Mouse (Mus musculus): ENCODE measurements around the gene Txlnb.
A peak's percentile ranks its signal among the peaks of the same experiment; 100 is the strongest.

Gene Txlnb

DNA sequence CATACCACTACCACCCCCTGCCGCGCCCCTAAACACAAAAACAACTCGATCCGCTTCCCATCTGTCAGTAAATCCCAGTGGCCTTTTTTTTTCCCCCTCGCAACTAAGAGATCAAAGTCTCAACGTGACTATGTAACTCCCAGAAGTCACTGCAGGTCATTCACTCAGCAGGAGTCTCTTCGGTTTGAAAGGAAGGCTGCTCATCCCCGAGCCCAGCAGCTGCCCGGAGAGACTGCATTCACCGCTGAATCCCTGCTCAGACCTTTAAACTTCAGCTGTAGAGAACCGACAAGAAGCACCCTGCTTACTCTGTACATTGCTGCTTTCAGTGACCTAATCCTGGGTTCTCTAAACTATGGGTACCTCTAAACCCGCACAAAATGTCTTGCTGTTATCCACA is 31.4 kb downstream of the Txlnb start:
- DNase-seq = no peak

DNA sequence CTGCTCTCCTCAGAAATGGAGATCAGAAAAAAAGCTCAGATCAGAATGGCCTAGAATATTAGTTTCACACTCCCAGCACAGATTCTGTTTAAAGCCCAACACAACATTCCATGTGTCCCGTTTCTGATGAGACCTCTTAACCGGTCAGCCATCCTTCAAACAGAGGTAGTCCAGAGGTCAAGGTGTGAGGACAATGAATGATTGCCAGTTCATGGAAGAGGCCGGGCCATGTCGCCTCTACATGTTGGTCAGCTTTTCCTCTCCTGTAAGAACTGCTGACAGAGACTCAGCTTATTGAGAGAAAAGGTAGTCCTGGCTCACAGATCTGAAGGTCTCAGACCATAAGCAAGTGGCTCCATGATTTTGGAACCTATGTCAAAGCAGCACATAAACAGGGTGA is 33.2 kb downstream of the Txlnb start:
- DNase-seq = no peak

DNA sequence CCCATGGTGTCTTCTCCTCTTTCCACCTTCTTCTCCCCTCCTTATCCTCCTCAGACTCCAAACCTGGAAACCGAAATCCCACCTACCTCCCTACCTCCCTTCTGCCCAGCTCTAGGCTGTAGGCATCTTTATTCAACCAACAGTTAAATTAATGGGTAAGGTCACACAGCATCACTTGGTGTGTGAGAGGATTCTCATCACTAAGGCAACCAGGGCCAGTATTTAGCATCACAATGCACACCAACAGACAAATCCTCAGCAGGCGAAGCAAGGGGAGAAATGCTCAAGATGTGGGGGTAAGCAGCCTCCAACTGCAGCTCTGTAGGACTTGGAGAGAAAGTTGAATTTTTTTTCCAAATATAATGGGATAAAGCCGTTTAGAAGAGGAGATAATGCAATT is 35.0 kb downstream of the Txlnb start:
- no peak for DNase-seq

DNA sequence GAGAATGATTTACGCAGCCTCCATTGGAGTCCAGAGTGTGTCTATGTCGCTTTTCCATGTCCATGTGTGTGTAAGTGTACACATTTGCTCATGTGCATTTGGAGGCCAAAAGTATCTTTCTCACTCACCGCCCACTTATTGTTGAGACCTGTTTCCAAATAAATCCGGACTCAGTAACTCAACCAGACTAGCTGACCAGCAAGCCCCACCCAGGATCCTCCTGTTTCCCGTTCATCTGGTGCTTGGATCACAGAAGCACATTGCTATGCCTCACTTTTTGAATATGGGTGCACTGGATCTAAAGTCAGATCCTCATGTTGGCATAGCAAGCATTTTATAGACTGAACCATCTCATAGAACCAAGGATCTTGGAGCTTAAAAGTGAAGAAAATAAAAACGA is 39.0 kb downstream of the Txlnb start:
- no peak for DNase-seq

DNA sequence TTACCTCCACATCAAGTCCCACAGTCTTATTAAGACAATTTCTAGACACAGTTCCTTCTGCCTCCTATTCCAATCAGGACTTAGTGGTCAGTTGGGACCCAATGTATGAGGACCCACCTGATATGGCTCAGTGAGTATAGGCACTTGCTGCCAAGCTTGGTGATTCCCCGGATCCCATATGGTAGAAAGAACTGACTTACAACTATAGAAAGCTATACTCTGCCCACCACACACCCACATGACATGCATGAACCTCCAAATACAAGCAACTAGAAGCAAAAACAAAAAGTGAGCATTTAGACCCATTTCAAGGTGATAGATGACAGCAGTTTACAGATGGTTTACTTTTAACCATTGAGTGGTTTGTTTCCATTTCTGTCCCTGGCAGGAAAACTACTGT is 40.2 kb downstream of the Txlnb start:
- DNase-seq = no peak

DNA sequence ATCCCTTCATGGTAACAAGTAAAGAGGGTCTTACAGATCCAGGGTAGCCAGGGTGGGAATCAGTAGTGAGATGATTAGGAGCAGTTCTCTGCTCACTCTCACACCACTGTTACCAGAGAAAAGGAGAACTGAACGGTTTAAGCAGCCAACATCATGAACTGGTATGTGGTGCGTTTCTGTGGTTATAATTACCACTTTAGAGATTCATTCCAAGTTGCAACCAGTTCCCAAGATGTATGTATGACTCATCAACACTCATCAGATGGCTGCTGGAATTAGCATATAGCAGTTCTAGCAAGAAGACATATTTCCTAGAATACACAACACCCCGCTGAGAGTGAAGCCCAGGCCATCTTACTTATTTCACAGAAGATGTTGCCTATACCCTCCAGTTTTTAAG is 46.0 kb downstream of the Txlnb start:
- no peak for DNase-seq

DNA sequence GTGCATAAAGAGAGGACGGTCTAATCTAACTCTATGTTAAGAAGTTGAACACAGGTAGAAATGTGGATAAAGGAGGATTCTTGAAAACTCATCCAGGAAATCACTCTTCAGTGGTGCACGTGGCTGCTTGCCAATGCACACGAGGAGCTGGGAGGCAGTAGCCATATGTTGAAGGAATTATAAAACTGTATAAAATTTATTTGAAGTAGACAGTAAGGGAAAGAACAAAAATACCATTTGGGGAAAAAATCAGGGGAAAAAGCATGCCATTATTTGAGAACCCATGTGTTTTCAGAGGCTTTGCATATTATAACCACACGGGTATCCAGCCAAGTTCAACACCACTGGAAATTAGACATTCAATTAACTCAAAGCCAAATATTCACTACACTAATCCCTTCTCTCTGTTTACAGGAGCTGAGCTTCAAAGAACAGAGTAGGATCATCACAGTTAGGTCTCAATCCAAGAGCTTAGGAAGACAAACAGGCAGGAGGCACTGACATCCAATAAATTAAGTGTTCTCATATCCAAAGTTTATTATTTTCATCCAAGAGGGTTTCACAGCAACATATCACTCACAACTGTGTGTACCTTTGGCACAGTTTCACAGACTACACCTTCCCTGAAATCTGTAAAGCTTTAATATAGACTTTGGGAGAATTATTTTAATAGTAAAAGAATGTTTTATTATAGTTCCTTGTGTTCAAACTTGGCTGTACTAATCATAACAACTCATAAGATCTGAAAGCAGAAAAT is 48.9 kb downstream of the Txlnb start:
- no peak for DNase-seq

DNA sequence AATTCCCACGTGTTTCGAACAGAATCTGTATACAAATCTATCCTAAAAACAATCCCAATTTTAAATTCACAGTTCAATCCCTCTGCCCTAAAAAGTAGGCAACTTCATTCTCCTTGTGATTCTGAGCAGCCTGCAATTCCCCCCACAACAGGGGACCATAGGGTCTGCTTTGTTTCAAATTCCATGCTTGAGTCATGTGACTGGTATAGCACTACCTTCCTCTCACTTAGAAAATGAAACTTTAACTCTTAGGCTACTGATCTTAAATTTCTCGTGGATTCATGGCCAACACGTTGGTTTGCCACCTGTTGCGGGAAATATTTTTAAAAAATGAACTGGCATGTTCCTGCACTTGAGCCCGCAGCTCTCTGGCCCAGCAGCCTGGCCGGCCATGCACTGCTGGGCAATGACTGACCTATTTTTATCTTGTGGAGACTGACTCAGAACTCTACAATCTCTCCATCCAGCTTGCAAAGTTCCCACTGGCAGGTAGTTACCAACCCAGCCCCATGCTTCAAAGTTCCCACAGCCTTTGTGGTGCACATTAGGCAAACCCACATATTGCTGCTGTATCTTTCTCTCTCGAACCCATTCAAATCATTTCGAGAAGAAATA is 61.7 kb downstream of the Txlnb start:
- no peak for DNase-seq

DNA sequence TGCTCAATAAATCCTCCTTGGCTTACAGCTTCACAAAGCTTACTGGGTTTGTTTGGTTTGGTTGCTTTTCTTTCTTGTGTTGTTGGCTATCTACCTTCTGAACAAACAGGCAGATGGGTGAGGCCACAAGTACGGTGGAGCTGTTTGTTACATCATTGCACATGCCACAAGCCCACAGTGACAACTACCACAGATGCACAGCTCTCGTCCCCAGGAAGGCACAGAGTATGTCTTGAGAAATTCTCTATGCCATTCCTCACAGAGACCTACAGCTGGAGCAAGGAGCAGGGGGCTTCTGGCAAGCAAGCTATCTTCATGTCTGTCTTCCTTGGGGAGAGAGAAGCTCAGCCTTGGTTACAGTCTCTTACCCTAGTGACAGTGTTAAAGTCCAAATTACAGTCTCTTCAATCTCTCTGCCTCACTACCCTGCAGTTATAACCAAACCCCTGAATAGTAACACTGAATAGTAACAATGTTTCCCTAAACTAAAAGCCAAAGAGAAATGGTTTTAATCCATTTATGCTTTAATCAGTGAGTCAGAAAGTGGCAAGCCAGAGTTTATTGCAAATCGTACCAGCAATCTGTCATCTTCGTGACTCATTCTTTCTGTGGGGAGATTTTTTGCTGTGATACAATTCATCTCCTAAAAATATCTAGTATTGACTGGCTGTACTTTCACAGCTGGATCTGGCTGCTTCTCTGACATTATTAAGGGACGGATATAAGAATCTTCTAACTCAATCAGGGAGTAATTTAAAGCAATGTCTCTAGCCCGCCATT is 64.9 kb downstream of the Txlnb start:
- DNase-seq = no peak

DNA sequence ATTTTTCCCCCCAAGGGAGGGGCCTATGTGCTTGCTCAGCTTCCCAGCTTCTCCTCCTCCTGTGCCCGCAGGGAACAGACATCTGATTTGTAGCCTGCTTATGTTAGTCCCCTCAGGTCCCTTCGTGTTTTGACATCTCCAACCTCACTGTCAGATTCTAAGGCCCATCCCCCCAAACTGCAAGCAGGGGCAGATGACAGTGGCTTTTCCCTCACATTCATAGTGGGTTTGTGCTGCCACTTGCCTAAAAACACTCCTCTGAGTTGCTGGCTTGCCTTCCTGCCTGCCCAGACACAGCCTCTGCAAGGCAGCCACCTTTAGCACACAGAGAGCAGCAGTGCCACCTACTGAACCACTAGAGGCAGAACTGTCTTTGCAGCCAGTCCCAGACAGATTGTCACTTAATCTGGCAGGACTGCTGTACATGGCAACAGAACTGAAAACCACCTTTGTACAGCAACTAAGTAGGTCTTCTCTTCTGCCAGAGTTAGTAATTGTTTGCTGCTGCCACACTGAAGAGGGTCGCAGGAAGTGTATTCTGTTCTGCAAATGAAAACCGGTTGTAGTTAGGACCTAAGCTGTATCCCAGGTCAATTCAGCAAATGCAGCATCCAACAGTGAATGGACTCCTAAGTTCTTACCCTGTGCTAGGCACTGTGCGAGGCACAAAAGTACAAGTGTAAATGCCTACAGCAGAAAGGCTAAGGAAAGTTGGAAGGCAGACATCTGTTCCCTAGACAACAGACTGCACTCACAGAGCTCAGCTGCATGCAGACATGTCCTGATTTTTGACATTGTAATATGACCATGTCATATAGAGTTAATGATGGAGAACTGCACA is 74.0 kb downstream of the Txlnb start:
- peak; percentile 41 for DNase-seq

DNA sequence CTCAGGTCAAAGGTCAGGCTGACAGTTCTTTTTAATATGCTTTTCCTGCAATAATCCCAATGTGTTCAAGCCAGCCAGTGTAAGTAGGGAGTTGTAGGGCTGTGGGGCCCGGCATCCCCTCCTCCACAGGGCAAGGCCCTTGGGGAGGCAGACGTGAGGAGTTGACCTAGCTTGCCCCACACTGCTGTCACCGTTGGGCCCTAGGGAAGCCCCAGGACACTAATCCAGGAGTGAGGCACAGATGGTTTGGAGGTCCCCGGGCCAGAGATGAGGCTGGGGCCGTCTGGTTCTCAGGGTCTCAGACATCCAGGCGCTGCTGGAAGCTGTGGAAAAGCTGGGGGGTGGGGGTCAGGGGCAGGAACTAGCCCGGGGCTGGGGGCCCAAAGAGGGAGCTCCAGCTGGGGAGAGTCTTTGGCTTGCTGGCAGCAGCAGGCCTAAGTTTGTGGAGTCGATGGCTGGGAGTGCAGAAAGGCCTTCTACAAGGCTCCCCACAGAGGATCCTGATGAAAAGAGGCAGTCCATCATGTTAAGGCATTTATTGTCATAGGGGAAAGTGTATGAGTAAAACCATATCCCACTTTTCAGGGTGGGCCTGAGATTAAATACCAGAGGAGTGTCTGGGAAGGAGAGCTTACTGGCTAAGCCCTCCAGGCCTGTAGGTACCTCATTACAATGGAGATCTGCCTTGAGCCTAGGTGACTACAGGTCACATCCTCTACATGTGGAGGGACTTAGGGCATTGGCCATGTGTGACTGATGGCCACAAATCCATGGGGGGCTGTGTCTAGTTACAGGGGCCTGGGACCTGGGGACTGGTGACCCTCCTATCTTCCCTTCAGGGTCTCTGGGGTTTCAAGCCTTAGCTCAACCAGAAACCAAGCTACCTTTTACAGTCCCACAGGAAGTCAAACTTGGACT is 82.2 kb downstream of the Txlnb start:
- no peak for DNase-seq

DNA sequence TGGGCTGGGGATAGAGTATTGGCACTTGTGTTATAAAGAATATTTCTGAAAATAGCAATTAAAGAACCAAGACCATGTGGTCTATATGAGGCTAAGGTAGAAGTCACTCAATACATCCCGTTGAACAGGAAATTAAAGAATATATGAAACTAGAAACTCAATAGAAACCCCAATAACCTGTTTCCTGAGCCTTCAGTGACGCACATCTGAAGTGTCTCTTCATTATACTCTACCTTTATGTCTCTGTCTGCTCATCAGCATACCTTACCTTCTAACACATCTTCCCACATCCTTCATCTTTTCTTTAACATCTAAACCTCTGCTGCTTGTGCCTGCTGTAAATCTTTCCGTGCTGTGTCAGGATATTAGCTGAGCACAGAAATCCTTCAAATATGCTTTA is 84.0 kb downstream of the Txlnb start:
- DNase-seq = no peak

DNA sequence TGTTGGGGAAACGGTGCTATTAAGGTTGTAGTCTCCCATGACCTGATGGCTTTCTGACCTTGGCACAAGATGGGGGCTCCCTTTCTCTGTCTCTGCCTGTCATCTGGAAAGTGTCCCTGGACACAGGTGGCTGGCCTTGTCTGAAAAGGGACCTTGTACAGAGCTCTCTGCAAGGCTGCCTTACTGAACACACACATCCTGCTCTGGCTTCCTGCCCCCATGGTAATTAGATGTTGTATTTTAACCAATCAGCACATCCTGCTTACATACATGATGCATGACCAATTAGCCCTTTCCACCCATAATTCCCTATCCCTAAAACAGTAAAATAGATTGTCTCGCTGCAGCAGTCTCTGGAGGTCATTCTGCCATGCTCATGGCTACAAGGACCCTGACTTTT is 84.7 kb downstream of the Txlnb start:
- no peak for DNase-seq
